Mouse (Mus musculus): ENCODE results near the gene 9530053A07Rik. TPM values are rescaled to one million over a fixed set of nuclear protein-coding genes. Genes with fewer than 3 reads are reported as not detected.

The 9530053A07Rik gene
- polyA plus RNA-seq, 1 experiment from 2014 or later: 0.05 TPM

DNA sequence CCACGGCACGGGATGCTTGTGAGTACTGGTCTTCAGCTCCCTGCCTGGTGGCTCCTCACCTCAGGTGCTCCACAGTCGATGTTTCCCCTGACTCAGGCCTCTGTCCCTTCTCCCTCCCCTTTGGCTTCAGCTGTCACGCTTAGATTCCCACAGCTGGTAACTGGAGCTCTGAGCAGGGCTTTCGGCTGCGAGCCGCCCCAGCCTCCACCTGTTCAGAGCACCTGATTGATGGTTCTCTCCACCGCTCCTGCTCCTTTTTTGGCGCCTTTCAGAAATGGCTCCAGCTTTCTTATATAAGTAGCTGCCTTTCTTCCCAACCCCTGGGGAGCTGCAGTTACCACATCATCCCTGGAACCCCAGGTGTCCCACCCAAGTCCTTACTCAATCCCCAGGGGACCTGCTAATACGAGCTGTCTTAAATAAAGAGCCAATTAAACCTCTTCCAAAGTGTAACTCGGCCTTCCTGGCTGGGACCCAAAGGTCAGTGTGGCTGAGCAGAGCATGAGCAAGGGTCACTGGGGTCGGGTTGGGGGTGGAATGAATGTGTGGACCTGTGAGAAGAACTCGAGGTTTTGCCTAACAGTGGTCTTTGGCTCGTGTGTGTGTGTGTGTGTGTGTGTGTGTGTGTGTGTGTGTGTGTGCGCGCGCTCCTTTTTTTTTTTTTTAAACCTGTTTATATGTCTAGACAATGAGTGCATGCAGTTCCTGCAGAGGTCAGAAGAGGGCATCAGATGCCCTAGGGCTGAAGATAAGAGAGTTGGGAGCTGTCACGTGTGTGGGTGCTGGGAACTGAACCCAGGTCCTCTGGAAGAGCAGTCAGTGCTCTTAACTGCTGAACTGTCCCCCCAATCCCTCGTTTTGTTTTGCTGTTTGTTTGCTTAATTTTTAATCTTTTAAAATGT, 74.2 kb downstream of the 9530053A07Rik start:
- no peaks in the 10 kb centered on the region for H3K36me3 ChIP-seq (ENCODE audit: control insufficient read depth, insufficient read depth, low read length)
- no peak overlapping the region for H3K4me3 ChIP-seq (ENCODE audit: low read depth, low read length)
- DNase-seq (ENCODE audit: low spot score): no peak
- H3K9me3 ChIP-seq (ENCODE audit: control insufficient read depth, low read length): no peaks in the 10 kb centered on the region
- 60% methylated on average over 19 of the region's 19 CpGs for WGBS
- no peak overlapping the region for H3K27ac ChIP-seq (ENCODE audit: low read depth, low read length)
- no peak overlapping the region for H3K4me2 ChIP-seq (replicated peaks; ENCODE audit: low read depth, low read length)
- no peaks in the 10 kb centered on the region for H3K4me1 ChIP-seq (replicated peaks; ENCODE audit: control insufficient read depth, insufficient read depth, low read length)
- no peak for ATAC-seq (ENCODE audit: low FRiP score)
- no peaks in the 10 kb centered on the region for H3K27me3 ChIP-seq (ENCODE audit: control insufficient read depth, insufficient read depth, low read length)
- no peak overlapping the region for H3K9ac ChIP-seq (ENCODE audit: low read depth, low read length)

DNA sequence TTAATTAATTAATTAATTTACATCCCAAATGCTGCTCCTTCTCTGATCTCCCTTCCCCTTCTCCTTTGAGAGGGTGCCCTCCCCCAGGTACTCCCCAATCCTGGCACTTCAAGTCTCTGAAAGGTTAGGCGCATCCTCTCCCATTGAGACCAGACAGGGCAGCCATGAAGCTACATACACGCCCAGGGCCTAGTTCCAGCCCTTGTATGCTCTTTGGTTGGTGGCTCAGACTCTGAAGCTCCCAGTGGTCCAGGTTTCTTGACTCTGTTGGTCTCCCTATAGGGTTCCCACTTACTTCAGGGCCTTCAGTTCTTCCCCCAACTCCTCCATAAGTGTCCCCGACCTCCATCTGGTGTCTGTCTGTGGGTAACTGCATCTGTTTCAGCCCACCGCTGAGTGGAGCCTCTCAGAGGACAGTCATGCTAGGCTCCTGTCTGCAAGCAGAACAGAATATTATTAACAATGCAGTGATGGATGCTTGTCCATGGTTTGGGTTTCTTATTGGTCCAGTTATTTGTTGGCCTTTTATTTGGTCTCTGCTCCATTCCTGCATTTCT, 76.9 kb downstream of the 9530053A07Rik start:
- WGBS: 70% methylated on average over 4 of the region's 4 CpGs
- Histone ChIP-seq H3K9me3 (ENCODE audit: control insufficient read depth, low read length) (no peaks in the 10 kb centered on the region), H3K4me3 (ENCODE audit: low read depth, low read length) (no peak overlapping the region), H3K27me3 (ENCODE audit: control insufficient read depth, insufficient read depth, low read length) (no peaks in the 10 kb centered on the region), H3K4me1 (replicated peaks; ENCODE audit: control insufficient read depth, insufficient read depth, low read length) (no peaks in the 10 kb centered on the region), H3K9ac (ENCODE audit: low read depth, low read length) (no peak overlapping the region), H3K36me3 (ENCODE audit: control insufficient read depth, insufficient read depth, low read length) (no peaks in the 10 kb centered on the region), H3K27ac (ENCODE audit: low read depth, low read length) (no peak overlapping the region), H3K4me2 (replicated peaks; ENCODE audit: low read depth, low read length) (no peak overlapping the region)
- no peak for ATAC-seq (ENCODE audit: low FRiP score)
- no peak for DNase-seq (ENCODE audit: low spot score)

DNA sequence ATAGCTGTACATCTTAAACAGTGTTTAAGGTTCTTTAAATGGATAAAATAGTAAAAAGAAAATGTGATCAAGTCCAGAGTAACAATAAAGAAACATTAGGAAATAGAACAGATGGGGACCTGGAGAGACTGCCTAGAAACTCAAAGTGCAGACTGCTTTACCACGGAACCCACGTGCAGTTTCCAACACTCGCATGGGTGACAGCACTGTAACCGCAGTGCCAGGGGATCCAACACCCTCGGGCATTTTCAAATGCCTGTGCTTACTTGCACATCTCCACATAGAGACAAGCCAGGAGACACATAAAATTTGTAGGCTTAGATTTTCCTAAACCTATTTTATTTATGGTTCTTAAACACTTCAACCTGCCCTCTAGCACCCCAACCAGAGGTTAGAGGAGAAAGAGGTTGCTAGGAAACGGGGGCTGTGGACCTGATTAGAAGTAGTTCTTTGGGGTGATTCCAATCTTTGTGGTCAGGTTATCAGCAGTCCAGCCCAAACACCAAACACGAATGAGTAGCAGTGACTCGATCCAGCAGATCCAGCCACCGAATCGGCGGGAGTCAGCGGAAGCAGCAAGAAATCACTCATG, 79.2 kb downstream of the 9530053A07Rik start:
- Histone ChIP-seq H3K4me3 (ENCODE audit: low read depth, low read length) (peak overlapping the region; percentile 1; the same call in 1 of the 2 replicates), H3K36me3 (ENCODE audit: control insufficient read depth, insufficient read depth, low read length) (no peaks in the 10 kb centered on the region), H3K9ac (ENCODE audit: low read depth, low read length) (peak overlapping the region; percentile 28), H3K27me3 (ENCODE audit: control insufficient read depth, insufficient read depth, low read length) (no peaks in the 10 kb centered on the region), H3K9me3 (ENCODE audit: control insufficient read depth, low read length) (no peaks in the 10 kb centered on the region), H3K4me2 (replicated peaks; ENCODE audit: low read depth, low read length) (peak overlapping the region; percentile 26), H3K27ac (ENCODE audit: low read depth, low read length) (no peak overlapping the region), H3K4me1 (replicated peaks; ENCODE audit: control insufficient read depth, insufficient read depth, low read length) (no peaks in the 10 kb centered on the region)
- 54% methylated on average over 12 of the region's 12 CpGs for WGBS
- DNase-seq (ENCODE audit: low spot score) (no peak), ATAC-seq (ENCODE audit: low FRiP score) (no peak)

DNA sequence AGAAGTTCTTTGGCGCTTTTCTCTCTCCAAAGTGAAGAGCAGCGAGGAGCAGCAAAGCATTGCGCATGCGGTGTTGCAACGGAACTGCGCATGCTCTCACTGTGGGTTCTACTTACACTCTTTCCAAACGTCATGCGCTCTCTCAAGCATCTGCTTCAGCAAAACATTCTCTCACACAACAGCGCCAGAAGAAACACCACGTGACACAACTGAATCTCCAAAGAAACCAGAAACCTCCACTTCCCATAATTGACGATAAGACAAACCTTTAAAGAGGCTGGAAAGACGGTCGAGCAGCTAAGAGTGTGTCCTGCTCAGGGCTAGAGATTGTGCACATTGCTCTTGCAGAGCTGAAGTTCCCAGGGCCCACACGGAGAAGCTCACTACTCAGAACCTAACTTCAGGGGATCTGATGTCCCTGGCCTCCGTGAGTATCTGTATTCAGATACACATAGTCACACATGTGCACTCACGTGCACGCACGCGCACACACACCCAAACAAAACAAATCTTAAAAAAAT, 79.8 kb downstream of the 9530053A07Rik start:
- no peak overlapping the region for H3K27ac ChIP-seq (ENCODE audit: low read depth, low read length)
- no peaks in the 10 kb centered on the region for H3K4me1 ChIP-seq (replicated peaks; ENCODE audit: control insufficient read depth, insufficient read depth, low read length)
- H3K9ac ChIP-seq (ENCODE audit: low read depth, low read length): peak overlapping the region; percentile 28
- no peaks in the 10 kb centered on the region for H3K9me3 ChIP-seq (ENCODE audit: control insufficient read depth, low read length)
- peak overlapping the region; percentile 1; the same call in 1 of the 2 replicates for H3K4me3 ChIP-seq (ENCODE audit: low read depth, low read length)
- 55% methylated on average over 19 of the region's 19 CpGs for WGBS
- H3K4me2 ChIP-seq (replicated peaks; ENCODE audit: low read depth, low read length): peak overlapping the region; percentile 26
- peak; percentile 69 for DNase-seq (ENCODE audit: low spot score)
- ATAC-seq (ENCODE audit: low FRiP score): no peak
- H3K36me3 ChIP-seq (ENCODE audit: control insufficient read depth, insufficient read depth, low read length): no peaks in the 10 kb centered on the region
- no peaks in the 10 kb centered on the region for H3K27me3 ChIP-seq (ENCODE audit: control insufficient read depth, insufficient read depth, low read length)

DNA sequence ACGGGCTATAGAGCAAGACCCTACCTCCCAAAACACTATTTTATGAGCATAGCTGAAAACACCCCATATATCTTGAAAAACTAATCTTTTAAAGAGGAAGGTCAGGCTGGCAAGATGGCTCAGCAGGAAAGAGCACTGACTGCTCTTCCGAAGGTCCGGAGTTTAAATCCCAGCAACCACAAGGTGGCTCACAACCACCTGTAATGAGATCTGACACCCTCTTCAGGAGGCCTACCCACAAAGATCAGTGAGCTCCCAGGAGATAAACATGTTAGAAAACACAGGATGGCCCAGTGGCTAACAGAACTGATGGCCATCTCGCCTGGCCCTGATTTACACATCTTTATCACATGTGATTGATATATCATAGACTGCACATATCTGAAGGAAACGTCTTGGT, 81.5 kb downstream of the 9530053A07Rik start:
- no peak overlapping the region for H3K4me3 ChIP-seq (ENCODE audit: low read depth, low read length)
- ATAC-seq (ENCODE audit: low FRiP score) (no peak), DNase-seq (ENCODE audit: low spot score) (no peak)
- no peaks in the 10 kb centered on the region for H3K36me3 ChIP-seq (ENCODE audit: control insufficient read depth, insufficient read depth, low read length)
- H3K27me3 ChIP-seq (ENCODE audit: control insufficient read depth, insufficient read depth, low read length): no peaks in the 10 kb centered on the region
- H3K27ac ChIP-seq (ENCODE audit: low read depth, low read length): no peak overlapping the region
- H3K4me2 ChIP-seq (replicated peaks; ENCODE audit: low read depth, low read length): no peak overlapping the region
- 50% methylated on average over 5 of the region's 5 CpGs for WGBS
- H3K9ac ChIP-seq (ENCODE audit: low read depth, low read length): no peak overlapping the region
- H3K4me1 ChIP-seq (replicated peaks; ENCODE audit: control insufficient read depth, insufficient read depth, low read length): no peaks in the 10 kb centered on the region
- H3K9me3 ChIP-seq (ENCODE audit: control insufficient read depth, low read length): no peaks in the 10 kb centered on the region

DNA sequence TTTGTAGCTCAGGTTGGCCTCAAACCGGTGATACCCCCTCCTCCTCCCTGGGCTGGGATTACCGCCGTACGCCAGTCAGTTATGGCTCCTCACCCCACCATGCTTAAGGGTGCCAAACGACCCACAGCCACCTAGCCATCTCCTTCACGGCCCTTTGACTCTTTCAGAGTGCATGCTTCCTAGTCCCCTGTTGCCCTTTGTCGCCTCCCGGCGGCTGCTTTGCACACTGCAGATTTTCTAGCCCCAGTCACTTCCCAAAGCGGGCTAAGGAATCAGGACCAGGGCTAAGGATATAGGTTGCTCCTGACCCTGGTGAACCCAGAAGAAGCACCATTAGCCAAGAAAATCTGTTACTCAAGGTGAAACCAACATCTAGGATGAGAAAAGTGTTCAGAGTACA, 84.9 kb downstream of the 9530053A07Rik start:
- H3K9ac ChIP-seq (ENCODE audit: low read depth, low read length): no peak overlapping the region
- H3K36me3 ChIP-seq (ENCODE audit: control insufficient read depth, insufficient read depth, low read length): no peaks in the 10 kb centered on the region
- no peak overlapping the region for H3K4me2 ChIP-seq (replicated peaks; ENCODE audit: low read depth, low read length)
- H3K27ac ChIP-seq (ENCODE audit: low read depth, low read length): no peak overlapping the region
- no peaks in the 10 kb centered on the region for H3K9me3 ChIP-seq (ENCODE audit: control insufficient read depth, low read length)
- no peak overlapping the region for H3K4me3 ChIP-seq (ENCODE audit: low read depth, low read length)
- no peaks in the 10 kb centered on the region for H3K27me3 ChIP-seq (ENCODE audit: control insufficient read depth, insufficient read depth, low read length)
- DNase-seq (ENCODE audit: low spot score) (peak; percentile 68), ATAC-seq (ENCODE audit: low FRiP score) (no peak)
- H3K4me1 ChIP-seq (replicated peaks; ENCODE audit: control insufficient read depth, insufficient read depth, low read length): no peaks in the 10 kb centered on the region
- WGBS: 34% methylated on average over 10 of the region's 10 CpGs

Other genes with a start within 250 kb of the 9530053A07Rik start
- gene Zfp974, start 200.0 kb upstream of the 9530053A07Rik start, polyA plus RNA-seq (2014; fragmentation: Nextera tagmentation; extraction: Ambion mirVana): 15.2 and 15.8 TPM in 2 replicates
- gene Zfp780b, start 150.3 kb upstream of the 9530053A07Rik start, polyA plus RNA-seq (2014; fragmentation: Nextera tagmentation; extraction: Ambion mirVana): 21.0 and 27.2 TPM in 2 replicates
- 7.1 and 9.3 TPM in 2 replicates for gene Zfp850, start 115.4 kb upstream of the 9530053A07Rik start, polyA plus RNA-seq (2014; fragmentation: Nextera tagmentation; extraction: Ambion mirVana)
- gene Psmc4, start 79.4 kb upstream of the 9530053A07Rik start, polyA plus RNA-seq (2014; fragmentation: Nextera tagmentation; extraction: Ambion mirVana): 415 and 426 TPM in 2 replicates
- gene Fcgbp, start 58.2 kb upstream of the 9530053A07Rik start, polyA plus RNA-seq (2014; fragmentation: Nextera tagmentation; extraction: Ambion mirVana): 0.27 and 0.43 TPM in 2 replicates
- 38.3 and 45.9 TPM in 2 replicates for gene Fbl, start 40.2 kb downstream of the 9530053A07Rik start, polyA plus RNA-seq (2014; fragmentation: Nextera tagmentation; extraction: Ambion mirVana)
- 18.1 and 23.5 TPM in 2 replicates for gene Dyrk1b, start 50.0 kb downstream of the 9530053A07Rik start, polyA plus RNA-seq (2014; fragmentation: Nextera tagmentation; extraction: Ambion mirVana)
- 7.2 and 12.7 TPM in 2 replicates for gene Eid2, start 138.4 kb downstream of the 9530053A07Rik start, polyA plus RNA-seq (2014; fragmentation: Nextera tagmentation; extraction: Ambion mirVana)
- gene Eid2b, start 148.3 kb downstream of the 9530053A07Rik start, polyA plus RNA-seq (2014; fragmentation: Nextera tagmentation; extraction: Ambion mirVana): 17.4 and 19.0 TPM in 2 replicates
- 0.46 and 0.52 TPM in 2 replicates for gene Selenov, start 161.7 kb downstream of the 9530053A07Rik start, polyA plus RNA-seq (2014; fragmentation: Nextera tagmentation; extraction: Ambion mirVana)
- gene Dll3, start 172.8 kb downstream of the 9530053A07Rik start, polyA plus RNA-seq (2014; fragmentation: Nextera tagmentation; extraction: Ambion mirVana): 77.4 and 86.1 TPM in 2 replicates
- 189 and 201 TPM in 2 replicates for gene Timm50, start 182.6 kb downstream of the 9530053A07Rik start, polyA plus RNA-seq (2014; fragmentation: Nextera tagmentation; extraction: Ambion mirVana)
- 68.0 and 74.9 TPM in 2 replicates for gene Supt5, start 209.3 kb downstream of the 9530053A07Rik start, polyA plus RNA-seq (2014; fragmentation: Nextera tagmentation; extraction: Ambion mirVana)
- 746 and 776 TPM in 2 replicates for gene Rps16, start 221.2 kb downstream of the 9530053A07Rik start, polyA plus RNA-seq (2014; fragmentation: Nextera tagmentation; extraction: Ambion mirVana)
- 39.5 and 48.0 TPM in 2 replicates for gene Plekhg2, start 243.1 kb downstream of the 9530053A07Rik start, polyA plus RNA-seq (2014; fragmentation: Nextera tagmentation; extraction: Ambion mirVana)